Mouse (Mus musculus) ES-Bruce4 (cell line): ENCODE data around the gene Trim47.

Experiments
- CTCF ChIP-seq: IDR thresholded peaks from one replicate; pipeline ENCODE4 v1.8.1; 2011; ENCODE audit warnings: low read depth, low read length
- POLR2A ChIP-seq: IDR thresholded peaks from one replicate; pipeline ENCODE4 v1.8.1; 2011; ENCODE audit warnings: low read length; ENCODE audit not compliant: insufficient read depth

- TF ChIP-seq CTCF, result no peak
- no peak for TF ChIP-seq POLR2A
Observed at GRCm38 (mm10) chr11:116091591-116091990, 35.4 kb downstream of the Trim47 start.
